Mouse (Mus musculus): Measurements from ENCODE around the gene Olfr1061. TPM values are rescaled to one million over a fixed set of nuclear protein-coding genes. Genes with fewer than 3 reads are reported as not detected.

The Olfr1061 gene
- not detected for polyA plus RNA-seq (2017; shearing (Covaris generic))

DNA sequence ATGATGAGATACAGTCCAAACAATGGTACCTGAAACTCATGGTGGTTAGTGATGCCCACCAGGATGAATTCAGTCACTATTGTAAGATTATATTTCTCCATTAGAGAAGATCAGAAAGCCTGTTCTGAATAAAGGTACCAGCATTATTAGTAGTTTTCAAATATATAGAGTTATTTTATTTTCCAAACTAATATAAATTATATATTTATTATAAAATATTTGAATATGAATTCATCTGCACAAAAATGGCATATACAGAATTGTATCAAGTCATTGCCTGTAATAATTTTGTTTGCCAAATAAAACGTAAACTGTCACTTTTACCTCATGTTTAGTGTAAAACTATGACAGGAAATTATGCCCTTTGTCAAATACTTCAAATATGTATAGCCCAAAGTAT is at the start of gene Olfr1061:
Gene Olfr1061, minus strand, starts transcription at position 101 of the 400 bp plus-strand sequence.

DNA sequence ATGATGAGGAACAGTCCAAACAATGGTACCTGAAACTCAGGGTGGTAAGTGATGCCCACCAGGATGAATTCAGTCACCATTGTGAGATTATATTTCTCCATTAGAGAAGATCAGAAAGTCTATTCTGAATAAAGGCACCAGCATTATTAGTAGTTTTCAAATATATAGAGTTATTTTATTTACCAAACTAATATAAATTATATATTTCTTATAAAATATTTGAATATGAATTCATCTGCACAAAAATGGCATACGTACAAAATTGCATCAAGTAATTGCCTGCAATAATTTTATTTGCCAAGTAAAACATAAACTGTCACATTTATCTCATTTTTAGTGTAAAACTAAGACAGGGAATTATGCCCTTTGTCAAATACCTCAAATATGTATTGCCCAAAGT is 42.3 kb upstream of the Olfr1061 start, which contains the start of gene Olfr1066:
Gene Olfr1066, minus strand, starts transcription at position 101 of the 400 bp plus-strand sequence.

DNA sequence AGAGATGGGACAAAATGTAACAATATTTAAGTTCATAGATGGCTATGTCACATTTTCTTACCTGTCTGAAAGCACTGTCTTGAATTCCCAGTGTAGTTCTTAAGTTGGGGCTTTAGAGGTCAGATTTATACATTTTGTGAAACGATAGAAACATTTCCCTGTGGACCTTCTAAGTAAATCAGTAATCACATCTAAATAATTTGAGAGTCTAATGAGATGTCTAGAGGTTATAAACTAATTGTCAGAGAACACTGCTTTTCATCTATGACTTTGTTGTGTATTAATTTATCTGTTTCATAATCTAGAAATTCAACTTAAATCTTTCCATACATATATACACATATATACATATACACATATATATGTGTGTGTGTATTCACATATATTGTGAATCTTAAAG is 36.6 kb upstream of the Olfr1061 start, which contains the start of gene Olfr1065:
Gene Olfr1065, minus strand, starts transcription at position 101 of the 400 bp plus-strand sequence.

DNA sequence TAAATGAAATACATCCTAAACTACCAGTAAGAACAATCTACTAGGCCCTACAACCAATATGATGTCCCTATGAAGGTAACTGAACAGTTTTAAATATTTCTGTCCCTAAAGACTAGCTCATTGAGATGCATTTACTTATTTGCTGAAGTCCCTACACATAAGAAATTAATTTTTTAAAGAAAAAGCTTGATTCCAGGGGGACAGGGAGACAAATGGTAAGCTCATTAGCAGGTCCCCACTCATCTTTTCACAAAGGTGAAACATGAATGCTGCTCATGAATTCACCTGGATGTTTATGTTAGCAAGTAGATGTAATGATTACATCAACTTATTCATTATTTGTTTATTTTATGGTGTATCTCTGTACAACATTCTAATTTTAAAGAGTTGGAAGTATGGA is 12.8 kb upstream of the Olfr1061 start, which contains the start of gene Olfr1062:
Gene Olfr1062, minus strand, starts transcription at position 101 of the 400 bp plus-strand sequence.

DNA sequence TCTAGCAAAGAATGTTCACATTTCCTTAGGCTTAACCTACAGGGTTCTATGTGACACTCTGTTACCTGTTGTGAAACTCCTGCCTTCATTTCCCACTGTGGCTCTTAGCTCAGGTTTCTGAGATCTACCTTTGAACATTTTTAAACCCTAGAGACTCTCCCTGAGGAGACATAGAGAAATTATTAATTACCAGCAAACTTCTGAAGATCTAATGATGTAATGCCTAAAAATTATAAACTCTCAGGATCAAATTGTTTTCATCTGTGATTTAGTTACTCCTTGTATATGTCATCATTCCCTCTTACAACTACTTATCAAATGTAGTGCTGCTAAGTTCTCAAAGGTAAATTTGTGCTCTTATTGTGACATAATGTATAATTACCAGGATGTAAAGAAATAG is 25.4 kb downstream of the Olfr1061 start, which contains the start of gene Olfr1058:
Gene Olfr1058, minus strand, starts transcription at position 101 of the 400 bp plus-strand sequence.

DNA sequence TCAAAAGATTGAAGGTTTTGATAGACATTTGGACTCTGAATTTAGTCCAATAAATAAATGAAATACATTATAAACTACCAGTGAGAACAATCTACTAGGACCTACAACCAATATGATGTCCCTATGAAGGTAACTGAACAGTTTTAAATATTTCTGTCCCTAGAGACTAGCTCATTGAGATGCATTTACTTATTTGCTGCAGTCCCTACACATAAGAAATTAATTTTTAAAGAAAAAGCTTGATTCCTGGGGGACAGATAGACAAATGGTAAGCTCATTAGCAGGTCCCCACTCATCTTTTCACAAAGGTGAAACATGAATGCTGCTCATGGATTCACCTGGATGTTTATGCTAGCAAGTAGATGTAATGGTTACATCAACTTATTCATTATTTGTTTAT is 35.6 kb downstream of the Olfr1061 start, which contains the start of gene Olfr1057:
Gene Olfr1057, minus strand, starts transcription at position 101 of the 400 bp plus-strand sequence.

Other genes starting within 250 kb of the Olfr1061 start
- under 1 TPM; 0.13 to 0.81 TPM for gene Olfr1043, start 246.5 kb downstream of the Olfr1061 start, polyA plus RNA-seq (2017; shearing (Covaris generic))
- gene Olfr1044, start 236.2 kb downstream of the Olfr1061 start, polyA plus RNA-seq (2017; shearing (Covaris generic)): under 1 TPM in 1 of 2 experiments, not detected in 1; 0.49 TPM
- 1 to 10 TPM in 1 of 2 experiments, not detected in 1; 1.2 TPM for gene Olfr52, start 228.4 kb downstream of the Olfr1061 start, polyA plus RNA-seq (2017; shearing (Covaris generic))
- under 1 TPM in 1 of 2 experiments, not detected in 1; 0.43 TPM for gene Olfr1045, start 211.0 kb downstream of the Olfr1061 start, polyA plus RNA-seq (2017; shearing (Covaris generic))
- under 1 TPM in 1 of 2 experiments, not detected in 1; 0.17 TPM for gene Olfr1046, start 194.7 kb downstream of the Olfr1061 start, polyA plus RNA-seq (2017; shearing (Covaris generic))
- gene Olfr1047, start 182.6 kb downstream of the Olfr1061 start, polyA plus RNA-seq (2017; shearing (Covaris generic)): not detected
- under 1 TPM in 1 of 2 experiments, not detected in 1; 0.39 TPM for gene Olfr1048, start 173.8 kb downstream of the Olfr1061 start, polyA plus RNA-seq (2017; shearing (Covaris generic))
- not detected for gene Olfr1049, start 155.7 kb downstream of the Olfr1061 start, polyA plus RNA-seq (2017; shearing (Covaris generic))
- not detected for gene Olfr1051, start 135.0 kb downstream of the Olfr1061 start, polyA plus RNA-seq (2017; shearing (Covaris generic))
- not detected for gene Olfr1052, start 121.6 kb downstream of the Olfr1061 start, polyA plus RNA-seq (2017; shearing (Covaris generic))
- not detected for gene Olfr1053, start 98.8 kb downstream of the Olfr1061 start, polyA plus RNA-seq (2017; shearing (Covaris generic))
- gene Olfr1054, start 78.6 kb downstream of the Olfr1061 start, polyA plus RNA-seq (2017; shearing (Covaris generic)): not detected
- not detected for gene Olfr1055, start 63.8 kb downstream of the Olfr1061 start, polyA plus RNA-seq (2017; shearing (Covaris generic))
- not detected for gene Olfr1056, start 51.6 kb downstream of the Olfr1061 start, polyA plus RNA-seq (2017; shearing (Covaris generic))
- gene Olfr1057, start 35.7 kb downstream of the Olfr1061 start, polyA plus RNA-seq (2017; shearing (Covaris generic)): not detected
- gene Olfr1058, start 25.5 kb downstream of the Olfr1061 start, polyA plus RNA-seq (2017; shearing (Covaris generic)): under 1 TPM in 1 of 2 experiments, not detected in 1; 0.29 TPM
- not detected for gene Olfr1062, start 12.7 kb upstream of the Olfr1061 start, polyA plus RNA-seq (2017; shearing (Covaris generic))
- under 1 TPM in 1 of 2 experiments, not detected in 1; 0.34 TPM for gene Olfr1065, start 36.5 kb upstream of the Olfr1061 start, polyA plus RNA-seq (2017; shearing (Covaris generic))
- gene Olfr1066, start 42.2 kb upstream of the Olfr1061 start, polyA plus RNA-seq (2017; shearing (Covaris generic)): not detected
- gene Olfr228, start 73.3 kb upstream of the Olfr1061 start, polyA plus RNA-seq (2017; shearing (Covaris generic)): not detected
- gene Olfr1076, start 94.4 kb upstream of the Olfr1061 start, polyA plus RNA-seq (2017; shearing (Covaris generic)): not detected
- gene Olfr1079, start 128.4 kb upstream of the Olfr1061 start, polyA plus RNA-seq (2017; shearing (Covaris generic)): not detected
- gene Olfr1080, start 144.2 kb upstream of the Olfr1061 start, polyA plus RNA-seq (2017; shearing (Covaris generic)): not detected
- not detected for gene Olfr1082, start 184.9 kb upstream of the Olfr1061 start, polyA plus RNA-seq (2017; shearing (Covaris generic))
- gene Olfr1084, start 225.7 kb upstream of the Olfr1061 start, polyA plus RNA-seq (2017; shearing (Covaris generic)): not detected
- gene Olfr1085, start 248.0 kb upstream of the Olfr1061 start, polyA plus RNA-seq (2017; shearing (Covaris generic)): not detected